Mouse (Mus musculus): ENCODE results near the gene Nfib. TPM values are rescaled to one million over a fixed set of nuclear protein-coding genes. Genes with fewer than 3 reads are reported as not detected.
A peak's percentile ranks its signal among the peaks of the same experiment; 100 is the strongest.

The Nfib gene
- total RNA-seq, 2 experiments from 2014 or later: 204 to 213 TPM

DNA sequence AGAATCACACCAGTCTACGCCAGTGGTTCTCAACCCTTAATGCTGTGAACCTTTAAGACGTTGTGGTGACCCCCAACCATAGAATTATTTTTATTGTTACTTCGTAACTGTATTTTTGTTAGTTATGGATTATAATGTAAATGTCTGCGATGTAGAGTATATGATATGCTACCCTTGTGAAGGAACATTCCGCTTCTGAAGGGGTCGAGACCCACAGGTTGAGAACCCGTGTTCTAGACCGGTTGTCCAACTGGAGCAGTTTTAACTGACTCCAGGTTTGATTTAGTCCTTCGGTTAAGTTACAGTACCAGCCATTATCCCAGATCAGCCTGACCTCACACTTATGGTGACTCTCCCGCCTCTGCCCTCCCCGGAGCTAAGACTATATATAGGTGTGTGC lies 70.4 kb downstream of the Nfib start:
- no peak for DNase-seq (ENCODE audit: low spot score in 2 of 2)

DNA sequence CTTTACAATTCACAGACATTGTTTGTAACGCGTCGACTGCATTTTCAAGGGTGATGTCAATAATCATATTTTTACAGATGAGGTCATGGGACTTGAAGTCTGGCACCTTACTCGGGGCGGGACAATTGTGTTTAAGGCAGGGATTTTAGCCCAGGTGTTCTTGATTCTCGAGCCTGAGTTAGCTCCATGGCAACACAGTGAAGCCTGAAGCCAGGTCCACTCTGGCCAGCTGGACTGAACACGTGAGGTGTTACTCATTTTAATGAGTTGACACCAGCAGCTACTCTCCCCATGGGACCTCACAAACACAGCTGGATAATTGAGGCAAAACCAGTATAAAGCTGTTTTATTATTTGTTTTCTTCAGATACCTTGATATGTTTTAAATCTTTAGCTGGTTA lies 71.2 kb downstream of the Nfib start:
- DNase-seq (ENCODE audit: low spot score in 2 of 2): no peak

DNA sequence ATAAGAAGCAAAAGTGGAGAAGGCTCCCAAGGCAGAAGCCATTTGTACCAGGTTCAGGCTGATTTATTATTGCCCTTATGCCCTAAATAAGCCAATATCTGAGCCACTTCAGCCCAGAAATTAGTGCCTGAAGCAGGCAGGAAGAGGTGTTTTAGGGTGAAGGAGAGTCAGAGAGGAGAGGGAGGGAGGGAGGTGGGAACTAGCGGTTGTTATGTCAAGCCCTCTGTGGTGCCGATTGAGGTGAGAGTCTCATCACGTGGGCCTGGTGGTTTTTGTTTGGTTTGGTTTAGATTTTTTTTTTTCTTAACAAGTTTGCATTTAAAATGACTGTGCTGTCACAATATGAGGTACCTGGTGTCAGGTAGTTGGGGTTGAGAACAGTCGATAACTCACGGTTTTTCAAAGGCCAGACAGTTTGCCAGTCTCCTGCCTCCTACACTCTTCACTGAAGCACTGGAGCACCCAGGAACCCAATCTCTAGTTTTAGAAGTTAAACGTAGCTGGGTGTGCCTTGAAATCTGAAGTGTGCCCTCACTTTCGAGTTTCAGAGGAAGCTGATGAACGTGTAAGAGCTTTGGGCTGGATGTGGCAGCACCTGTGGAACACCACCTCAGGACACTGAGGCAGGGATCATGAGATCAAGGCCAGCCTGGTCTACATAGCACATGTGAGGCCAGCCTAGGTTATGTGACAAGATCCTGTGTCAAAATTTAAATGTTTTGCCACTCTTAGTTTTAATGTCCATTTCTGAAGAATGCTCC lies 81.1 kb downstream of the Nfib start:
- no peak for DNase-seq (ENCODE audit: low spot score in 2 of 2)

DNA sequence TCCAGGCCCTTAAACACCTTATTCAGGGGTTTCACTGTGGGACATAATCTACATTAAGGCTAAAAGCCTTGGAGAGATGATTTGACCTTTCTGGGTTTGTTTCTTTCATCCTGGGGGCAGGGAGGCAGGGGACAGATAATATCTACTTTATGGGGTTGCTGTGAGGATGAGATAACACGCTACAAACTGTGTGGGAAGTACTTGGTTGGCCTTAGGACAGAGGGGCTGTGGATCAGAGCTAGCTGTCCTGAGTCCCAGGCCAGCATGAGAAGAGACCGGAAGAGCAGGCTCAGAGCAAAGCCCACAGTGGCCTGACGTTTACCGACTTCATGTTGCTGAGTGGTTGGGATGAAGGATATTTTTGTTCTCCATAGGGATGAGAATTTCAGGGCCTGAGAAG lies 81.7 kb downstream of the Nfib start:
- no peak for DNase-seq (ENCODE audit: low spot score in 2 of 2)

DNA sequence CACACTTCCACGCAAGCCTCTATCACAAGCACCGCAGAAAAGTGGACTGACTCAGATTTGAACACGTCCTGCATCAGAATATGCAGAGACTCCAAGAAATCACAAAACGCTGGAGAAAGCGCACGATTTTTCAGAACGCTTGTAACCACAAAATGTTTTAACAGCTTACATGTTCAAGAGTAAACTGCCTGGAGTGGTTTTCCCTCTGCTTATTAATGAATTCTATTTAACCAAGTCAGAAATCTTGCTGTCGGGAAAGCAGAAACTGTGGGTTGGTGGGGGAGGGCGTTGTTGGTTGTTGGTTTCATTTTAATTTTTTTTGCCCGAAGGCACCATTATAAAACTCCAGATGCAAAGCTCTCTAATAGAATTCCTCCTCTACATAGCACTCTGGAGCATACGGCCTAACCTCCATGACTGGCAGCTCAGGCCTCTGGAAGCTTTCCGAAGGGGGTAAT lies 82.4 kb downstream of the Nfib start:
- DNase-seq (ENCODE audit: low spot score in 2 of 2): no peak

DNA sequence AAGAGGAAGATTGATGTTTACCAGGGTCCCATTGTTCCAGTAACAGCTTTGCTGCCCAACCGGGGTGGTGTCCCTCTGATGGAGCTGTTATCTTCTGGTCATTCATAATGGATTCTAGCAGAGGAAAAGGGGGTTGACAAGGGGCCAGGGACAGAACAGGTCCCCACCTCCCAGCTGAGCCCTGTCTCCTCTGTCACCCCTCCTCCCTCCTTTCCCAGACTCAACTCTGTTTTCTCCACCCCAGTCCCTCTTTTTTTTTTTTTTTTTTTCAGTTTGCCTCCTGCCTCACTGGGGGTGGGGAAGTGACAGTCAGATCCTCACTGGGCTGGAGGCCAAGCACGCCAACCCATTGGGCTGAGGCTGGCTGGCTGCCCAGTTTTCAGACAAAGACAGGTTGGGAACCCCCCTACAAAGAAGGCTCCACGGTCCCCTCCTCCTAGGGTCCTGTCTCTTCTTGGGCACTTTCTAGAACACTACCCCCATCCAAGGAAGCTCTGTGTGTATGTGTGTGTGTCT lies 83.2 kb downstream of the Nfib start:
- peak in 1 of 2 experiments; percentile 49 for DNase-seq (ENCODE audit: low spot score in 2 of 2)

DNA sequence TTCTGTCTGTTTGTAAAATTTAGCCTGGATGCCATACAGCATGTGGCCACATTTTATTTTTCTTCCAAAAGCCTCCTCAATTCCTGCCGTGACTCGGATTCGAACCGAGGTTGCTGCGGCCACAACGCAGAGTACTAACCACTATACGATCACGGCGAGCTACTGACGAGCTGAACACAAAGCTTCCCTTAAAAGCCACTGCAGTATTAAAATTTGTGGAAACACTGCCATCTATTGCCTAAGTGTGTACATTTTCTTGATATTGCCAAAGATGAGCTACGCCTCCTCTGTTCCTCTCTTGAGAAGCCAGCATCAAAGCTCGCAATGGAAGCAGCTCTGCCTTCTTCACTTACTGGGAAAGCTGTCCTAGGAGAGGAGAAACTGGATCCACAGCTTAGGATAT lies 86.0 kb downstream of the Nfib start:
- no peak for DNase-seq (ENCODE audit: low spot score in 2 of 2)

DNA sequence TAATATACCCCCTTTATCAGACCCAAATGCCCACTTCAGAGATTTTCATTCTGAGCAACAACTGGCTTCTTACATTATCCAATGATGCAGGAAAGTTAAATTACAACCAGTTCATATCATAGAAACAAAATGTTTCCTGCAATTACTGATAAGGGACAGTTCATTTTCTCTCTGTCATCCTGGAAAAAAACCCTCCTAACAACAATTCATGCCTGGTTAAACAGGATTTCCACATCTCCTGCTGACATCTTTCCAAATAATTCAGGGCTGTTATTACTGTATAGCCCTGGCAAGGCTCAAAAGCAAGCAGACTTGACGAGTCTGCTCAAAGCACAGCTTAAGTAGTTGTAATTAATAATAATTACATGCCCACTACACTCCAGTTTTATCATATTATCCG lies 86.5 kb downstream of the Nfib start:
- DNase-seq (ENCODE audit: low spot score in 2 of 2): no peak

DNA sequence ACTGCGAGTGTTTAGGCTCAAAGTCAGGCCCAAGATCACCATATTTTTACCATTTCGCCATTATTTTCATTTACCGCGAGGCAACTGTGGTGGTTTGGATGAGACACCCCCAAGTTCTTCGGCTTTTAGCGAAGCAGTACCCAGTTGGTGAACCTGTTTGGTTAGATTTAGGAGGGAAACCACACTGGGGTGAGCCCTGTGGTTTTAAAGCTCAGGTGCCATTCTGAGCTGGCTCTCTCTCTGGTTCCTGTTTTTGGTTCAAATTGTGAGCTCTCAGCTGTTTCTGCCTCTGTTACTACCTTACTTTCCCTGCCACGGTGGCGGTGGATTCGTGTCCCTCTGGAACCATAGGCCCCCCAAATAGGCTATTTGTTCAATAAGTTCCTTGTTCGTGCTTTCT lies 88.3 kb downstream of the Nfib start:
- DNase-seq (ENCODE audit: low spot score in 2 of 2): no peak

DNA sequence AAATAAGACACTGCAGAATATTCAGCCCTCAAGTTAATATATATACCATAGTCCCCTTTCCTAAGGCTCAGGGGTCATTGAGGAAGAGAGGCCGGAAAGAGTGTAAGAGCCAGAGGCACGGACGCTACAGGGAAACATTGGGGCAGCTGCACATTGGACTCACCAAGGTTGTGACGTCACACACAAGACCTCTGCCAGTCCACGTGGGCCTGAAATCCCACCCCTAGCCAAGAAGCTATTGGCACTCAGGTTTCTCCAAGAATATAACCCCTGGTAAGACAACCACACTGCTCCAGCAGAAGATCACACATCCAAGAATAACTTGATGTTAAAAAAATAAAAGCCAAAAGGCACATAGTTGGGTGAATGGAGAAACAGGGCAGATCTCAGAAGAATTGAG lies 89.8 kb downstream of the Nfib start:
- no peak for DNase-seq (ENCODE audit: low spot score in 2 of 2)

DNA sequence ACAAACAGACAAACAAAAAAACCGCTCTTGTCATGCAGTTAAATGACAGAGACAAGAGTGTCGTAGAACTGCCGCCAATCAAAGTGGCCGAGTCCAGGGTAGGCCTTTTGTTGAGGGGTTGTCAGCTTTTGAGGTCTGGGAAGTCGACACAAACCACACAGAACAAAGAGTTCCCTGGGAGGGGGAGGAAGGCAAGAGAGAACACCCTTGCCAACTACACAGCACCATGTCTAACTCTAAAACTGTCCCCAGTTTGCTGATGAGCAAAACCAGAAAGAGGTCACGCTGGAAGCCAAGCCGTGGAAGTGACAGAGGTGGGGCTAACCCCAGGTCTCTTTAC lies 91.1 kb downstream of the Nfib start:
- no peak for DNase-seq (ENCODE audit: low spot score in 2 of 2)

DNA sequence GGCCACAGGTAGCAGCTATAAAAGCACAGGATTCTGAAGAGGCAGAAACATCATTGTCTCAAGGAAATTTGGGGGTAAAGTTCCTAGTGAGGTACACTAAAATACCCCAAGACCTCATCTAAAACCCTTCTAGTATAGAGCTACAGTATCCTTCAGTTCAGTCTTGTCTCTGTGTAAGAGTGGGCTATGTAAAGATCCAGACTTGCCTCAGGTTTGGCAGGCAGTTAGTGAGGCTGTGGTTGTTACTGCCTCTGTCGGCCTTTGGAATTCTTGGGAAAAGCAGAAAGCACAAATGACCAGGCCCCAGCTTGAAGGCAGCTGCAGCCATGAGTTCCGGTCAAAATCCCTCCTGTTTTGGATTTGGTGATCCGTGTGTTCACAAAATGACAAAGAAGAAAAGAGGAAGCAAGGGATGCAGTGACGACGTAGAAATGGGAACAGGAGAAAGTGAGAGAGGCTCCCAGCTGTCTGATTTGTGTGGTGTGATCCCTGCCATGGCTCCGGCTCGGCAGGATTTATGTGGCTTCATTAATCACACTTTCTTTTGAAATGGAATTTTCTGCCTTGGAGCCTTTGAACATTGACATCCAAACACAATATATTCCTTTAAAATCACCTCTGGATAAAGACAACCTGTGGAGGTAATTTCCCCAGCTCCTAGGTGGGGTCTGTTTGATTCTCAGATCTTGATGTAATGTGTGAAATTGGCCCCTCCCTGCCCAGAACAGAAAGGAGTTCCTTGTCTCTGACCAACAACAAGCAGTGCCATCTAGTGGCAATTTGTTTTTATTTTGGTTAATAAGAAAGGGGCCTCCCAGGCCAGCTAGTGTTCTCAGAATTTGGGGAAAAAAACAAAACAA lies 91.7 kb downstream of the Nfib start:
- peak in 1 of 2 experiments; percentile 53 for DNase-seq (ENCODE audit: low spot score in 2 of 2)

DNA sequence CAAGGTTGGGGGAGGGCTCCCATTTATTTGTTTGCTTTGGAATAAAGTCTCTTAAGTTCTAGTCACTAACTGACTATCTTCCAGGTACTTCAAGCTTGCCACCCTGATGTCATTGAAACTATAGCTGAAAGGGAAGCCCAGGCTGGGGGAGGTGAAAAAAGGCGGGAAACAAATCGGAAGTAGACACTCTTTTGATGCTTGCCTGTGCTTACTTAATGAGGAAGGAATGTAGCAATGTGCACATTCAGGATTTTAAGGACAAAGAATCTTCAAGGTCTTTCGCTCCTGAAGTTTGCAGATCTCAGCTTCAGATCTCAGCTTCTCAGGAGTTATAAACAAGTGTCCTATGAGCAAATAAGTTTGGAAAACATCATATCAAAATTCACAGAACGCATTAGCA lies 95.9 kb downstream of the Nfib start:
- no peak for DNase-seq (ENCODE audit: low spot score in 2 of 2)

DNA sequence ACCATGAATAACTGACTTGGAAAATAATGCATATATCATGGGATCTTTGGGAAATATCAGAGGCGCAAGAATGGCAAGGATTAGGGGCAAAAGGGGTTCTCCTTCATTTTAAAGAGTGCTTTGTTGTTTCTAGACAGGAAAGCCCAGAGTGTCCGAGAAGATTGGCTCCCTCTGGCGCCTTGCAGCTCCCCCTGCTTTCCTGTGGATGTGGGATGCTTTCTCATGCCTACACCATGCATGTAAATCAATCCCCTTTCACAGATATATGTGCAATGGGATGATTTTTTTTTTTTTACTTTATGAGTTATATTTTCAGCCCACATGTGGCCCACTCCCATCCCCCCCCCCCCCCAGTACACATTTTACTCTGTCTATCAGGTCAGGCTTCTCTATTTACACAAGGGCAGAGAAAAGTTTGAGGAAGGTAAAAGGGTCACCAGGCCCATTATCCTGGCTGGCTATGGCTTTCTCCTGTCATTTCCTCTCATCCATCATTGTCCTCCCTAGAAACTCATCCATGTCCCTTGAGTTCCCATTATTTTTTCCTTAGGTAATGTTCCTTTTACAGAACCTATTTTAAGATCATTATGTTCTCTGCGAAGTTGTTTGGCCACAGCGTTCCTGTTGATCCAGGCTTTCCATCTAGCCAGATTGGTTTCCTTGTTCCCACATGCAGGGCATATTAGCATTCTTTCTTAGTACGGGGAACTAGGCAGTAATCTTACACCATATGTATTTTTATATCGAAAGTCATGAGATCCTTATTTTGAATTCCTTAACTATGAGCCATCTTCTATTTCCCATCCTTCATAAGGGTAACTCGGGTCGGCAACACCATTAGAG lies 96.6 kb downstream of the Nfib start:
- DNase-seq (ENCODE audit: low spot score in 2 of 2): no peak

DNA sequence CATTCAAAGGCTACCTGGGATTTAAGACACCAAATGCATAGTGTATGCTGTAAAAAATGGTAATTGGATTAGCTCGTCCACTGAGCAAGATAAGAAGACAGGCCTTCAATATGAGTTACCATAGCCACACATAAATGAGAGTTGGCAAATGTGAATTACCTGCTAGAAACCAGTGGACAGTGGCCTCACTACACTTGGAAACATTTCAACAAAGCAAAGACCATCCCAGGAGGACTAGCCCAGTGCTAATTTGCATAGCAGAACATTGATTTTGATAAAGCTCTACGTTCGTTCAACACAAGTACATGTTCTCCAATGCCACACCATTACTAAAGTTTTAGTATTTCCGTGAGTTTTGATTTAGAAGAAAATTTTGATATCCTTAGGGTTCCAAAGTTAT lies 98.3 kb downstream of the Nfib start:
- DNase-seq (ENCODE audit: low spot score in 2 of 2): no peak

DNA sequence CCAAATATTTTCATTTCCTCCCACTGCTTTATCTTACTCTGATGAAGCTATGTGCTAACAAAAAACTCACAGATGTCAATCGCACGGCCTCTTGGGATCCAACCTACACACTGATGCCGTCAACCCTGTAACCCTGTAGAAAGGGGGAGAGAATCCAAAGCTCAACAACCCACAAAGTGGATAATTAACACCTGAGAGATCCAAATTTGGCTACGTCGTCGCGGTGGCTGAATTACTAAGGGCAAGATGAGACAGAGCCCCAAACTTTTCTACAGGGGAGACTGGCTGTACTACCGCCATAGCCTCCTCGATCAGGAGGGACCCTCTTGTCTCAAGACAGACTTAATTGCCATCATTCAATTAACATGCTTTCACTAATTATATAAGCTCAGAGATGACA lies 99.2 kb downstream of the Nfib start:
- no peak for DNase-seq (ENCODE audit: low spot score in 2 of 2)

DNA sequence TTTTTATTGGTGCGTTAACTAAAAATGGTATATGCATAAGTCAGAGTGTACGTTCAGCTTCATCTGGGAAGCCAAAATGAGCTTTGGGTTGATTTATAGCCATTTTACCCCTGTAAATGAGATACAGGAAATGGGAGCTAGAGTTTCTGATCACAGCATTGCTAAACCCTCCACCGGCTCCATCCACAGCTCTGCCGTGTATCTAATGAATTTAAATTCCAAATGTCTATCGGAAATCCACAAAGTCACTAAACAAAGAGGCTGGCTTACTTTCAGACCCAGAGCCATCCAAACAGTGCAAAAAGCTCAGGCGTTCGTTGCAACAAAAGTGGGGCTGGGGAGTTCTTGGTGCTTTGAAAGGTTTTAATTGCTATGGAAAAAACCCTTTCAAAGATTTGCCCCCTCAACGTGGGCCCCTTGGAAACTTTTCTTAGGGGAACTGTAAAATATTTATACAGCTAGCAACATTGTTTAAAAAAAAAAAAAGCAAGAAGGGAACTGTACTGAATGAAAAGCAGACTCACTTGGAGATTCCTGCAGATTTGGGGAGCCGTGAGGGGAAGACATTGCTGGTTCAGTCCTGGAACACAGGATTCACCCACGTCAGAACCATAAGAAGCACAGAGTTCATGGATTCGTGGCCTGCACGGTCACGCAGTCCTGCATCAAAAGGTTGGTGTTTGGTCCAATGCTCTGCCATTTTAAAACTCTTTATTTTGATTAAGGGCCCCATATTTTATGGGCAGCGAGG lies 100.3 kb downstream of the Nfib start:
- DNase-seq (ENCODE audit: low spot score in 2 of 2): no peak

DNA sequence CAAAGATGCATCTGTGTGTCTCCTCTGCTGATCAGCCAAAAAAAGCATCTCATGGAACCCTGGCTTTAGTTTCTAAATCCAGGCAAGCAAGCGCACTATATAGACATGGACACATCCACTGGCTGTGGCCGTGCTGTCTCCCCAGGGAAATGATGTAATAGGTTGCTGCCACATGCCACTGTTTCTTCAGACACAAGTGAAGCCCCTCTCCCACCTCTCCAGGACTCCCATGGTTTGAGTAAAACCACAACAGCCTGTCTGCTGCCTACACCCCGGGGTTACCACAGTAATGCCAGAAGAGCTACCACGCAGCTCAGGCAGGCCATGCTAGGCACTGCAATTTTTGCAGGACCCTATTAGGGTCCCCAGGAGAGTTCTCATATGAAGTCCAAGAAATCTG lies 101.0 kb downstream of the Nfib start:
- no peak for DNase-seq (ENCODE audit: low spot score in 2 of 2)

DNA sequence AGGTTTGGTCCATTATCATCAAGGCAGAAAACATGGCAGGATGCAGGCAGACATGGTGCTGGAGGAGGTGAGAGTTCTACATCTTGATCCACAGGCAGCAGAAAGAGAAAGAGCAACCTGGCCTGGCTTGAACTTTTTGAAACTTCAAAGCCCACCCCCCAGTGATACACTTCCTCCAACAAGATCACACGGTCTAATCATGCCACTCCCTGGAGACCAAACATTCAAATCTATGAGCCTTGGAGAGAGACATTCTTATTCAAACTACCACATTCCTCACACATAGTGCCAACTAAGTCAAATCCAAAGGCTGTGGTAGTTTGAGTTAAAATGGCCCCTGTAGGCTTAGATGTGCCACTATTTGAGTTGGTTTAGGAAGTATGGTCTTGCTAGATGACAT lies 104.9 kb downstream of the Nfib start:
- no peak for DNase-seq (ENCODE audit: low spot score in 2 of 2)

DNA sequence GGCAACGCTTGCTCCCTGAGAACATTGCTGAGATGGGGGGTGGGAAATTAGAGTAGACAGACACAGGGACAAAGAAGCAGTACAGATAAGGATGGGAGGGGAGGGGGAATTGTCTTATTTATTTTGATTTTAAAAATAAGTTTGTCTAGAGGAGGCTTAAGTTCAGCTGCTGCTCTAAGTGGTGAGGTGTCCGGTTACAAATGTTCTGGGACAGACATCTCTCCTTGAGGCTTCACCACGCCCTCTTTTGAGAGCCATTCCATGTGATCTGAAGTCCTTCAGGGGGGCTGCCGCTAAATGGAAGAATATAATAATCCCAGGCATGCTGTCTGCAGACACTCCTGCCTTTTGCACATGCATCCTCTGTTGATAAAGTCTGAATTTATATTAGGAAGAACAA lies 107.1 kb downstream of the Nfib start:
- DNase-seq (ENCODE audit: low spot score in 2 of 2): no peak
